ENCODE assay signal across 12 mouse cellular contexts in genomic region chr13:22039364-22039763, GRCm38 (mm10). TPM values are rescaled to one million over a fixed set of nuclear protein-coding genes. Genes with fewer than 3 reads are reported as not detected.
DNase-seq lines count a peak whose midpoint lies in the region; ATAC-seq and TF ChIP-seq lines count a peak whose summit lies in the region.
"Had no signal": no experiment of that assay in that cellular context is flagged by ENCODE, and none has a peak within 500 bp of the region (broad histone marks: within the 10 kb centered on the region; RNA-seq: fewer than 3 reads in every experiment).

No protein-coding gene starts in this region.

- no peak overlapping the region for H3K9ac ChIP-seq in forebrain, postnatal 0 days
- no peak overlapping the region for H3K9ac ChIP-seq in kidney, embryonic 16.5 days (replicated peaks; ENCODE audit: low read length)
- peak overlapping the region; percentile 73 for H3K9ac ChIP-seq in MEL (ENCODE audit: control insufficient read depth, low read depth, low read length, poor library complexity, severe bottlenecking)
- no peak overlapping the region for H3K9ac ChIP-seq in limb, embryonic 13.5 days

- H3K4me1 ChIP-seq in forebrain, embryonic 10.5 days = peaks cover 46% of the 10 kb centered on the region
- peaks cover 17% of the 10 kb centered on the region for H3K4me1 ChIP-seq in forebrain, postnatal 0 days (ENCODE audit: insufficient read depth)
- H3K4me1 ChIP-seq in kidney, embryonic 16.5 days (ENCODE audit: insufficient read depth, low read length) = peaks cover 37% of the 10 kb centered on the region
- no peaks in the 10 kb centered on the region; a peak in 1 of 4 replicates for H3K4me1 ChIP-seq in MEL (ENCODE audit: control insufficient read depth in 1 of 2, insufficient read depth in 2 of 2, low read length in 2 of 2)
- H3K4me1 ChIP-seq in limb, embryonic 13.5 days = peaks cover 35% of the 10 kb centered on the region

- ATAC-seq in forebrain, postnatal 0 days = no peak
- no peak for ATAC-seq in kidney, embryonic 16.5 days (ENCODE audit: low FRiP score, low TSS enrichment)
- no peak for ATAC-seq in limb, embryonic 13.5 days (ENCODE audit: low FRiP score, low read depth)
- ATAC-seq: intestine, embryonic 15.5 days had no signal

- TF ChIP-seq POLR2A in MEL (IDR thresholded peaks at IDR 0.05; ENCODE audit: control insufficient read depth in 1 of 2, insufficient read depth in 1 of 2, low read depth in 1 of 2, low read length in 2 of 2, poor library complexity in 1 of 2) = no peak

- no peak overlapping the region for H3K4me2 ChIP-seq in forebrain, postnatal 0 days (ENCODE audit: low read depth)
- H3K4me2 ChIP-seq in kidney, embryonic 16.5 days (replicated peaks; ENCODE audit: low read depth, low read length) = peak overlapping the region; percentile 82; the same call in 1 of the 2 replicates
- peak overlapping the region; percentile 88; the same call in 1 of the 2 replicates for H3K4me2 ChIP-seq in limb, embryonic 13.5 days (replicated peaks)

- no peak for TF ChIP-seq EP300 in MEL (IDR thresholded peaks at IDR 0.05; ENCODE audit: low read depth in 1 of 2, low read length in 2 of 2)

- no peaks in the 10 kb centered on the region; the same call in 1 of the 2 replicates for H3K79me2 ChIP-seq in MEL (ENCODE audit: control insufficient read depth, insufficient read depth, low read length, poor library complexity)

- H3K27ac ChIP-seq in forebrain, embryonic 10.5 days = peak overlapping the region; percentile 96
- H3K27ac ChIP-seq in forebrain, postnatal 0 days (ENCODE audit: low read depth, low read length) = no peak overlapping the region
- H3K27ac ChIP-seq in kidney, embryonic 16.5 days (ENCODE audit: low read length) = peak overlapping the region; percentile 38; the same call in 1 of the 2 replicates
- peak overlapping the region; percentile 92 for H3K27ac ChIP-seq in MEL (ENCODE audit: control insufficient read depth, low read depth, low read length)
- H3K27ac ChIP-seq in limb, embryonic 13.5 days = no peak overlapping the region

- no peaks in the 10 kb centered on the region for H3K36me3 ChIP-seq in forebrain, embryonic 10.5 days (replicated peaks)
- no peaks in the 10 kb centered on the region for H3K36me3 ChIP-seq in forebrain, postnatal 0 days (ENCODE audit: insufficient read depth)
- no peaks in the 10 kb centered on the region for H3K36me3 ChIP-seq in kidney, embryonic 16.5 days (ENCODE audit: insufficient read depth, low read length)
- peaks cover 0 to 21% of the 10 kb centered on the region in 2 experiments; a peak in 2 of 4 replicates for H3K36me3 ChIP-seq in MEL (ENCODE audit: control insufficient read depth in 1 of 2, insufficient read depth in 2 of 2, low read length in 2 of 2)
- H3K36me3 ChIP-seq in limb, embryonic 13.5 days = no peaks in the 10 kb centered on the region
- H3K36me3 ChIP-seq: heart, embryonic 12.5 days; intestine, embryonic 15.5 days had no signal

- no peaks in the 10 kb centered on the region for H3K9me3 ChIP-seq in forebrain, embryonic 10.5 days
- no peaks in the 10 kb centered on the region for H3K9me3 ChIP-seq in forebrain, postnatal 0 days (ENCODE audit: low read length)
- no peaks in the 10 kb centered on the region for H3K9me3 ChIP-seq in kidney, embryonic 16.5 days (ENCODE audit: low read length)
- no peaks in the 10 kb centered on the region for H3K9me3 ChIP-seq in MEL (replicated peaks; ENCODE audit: insufficient read depth, low read length)
- H3K9me3 ChIP-seq in limb, embryonic 13.5 days = no peaks in the 10 kb centered on the region
- H3K9me3 ChIP-seq: heart, embryonic 12.5 days; intestine, embryonic 15.5 days had no signal

- H3K4me3 ChIP-seq in forebrain, embryonic 10.5 days = peak overlapping the region; percentile 60
- no peak overlapping the region for H3K4me3 ChIP-seq in forebrain, postnatal 0 days (ENCODE audit: low read depth, low read length)
- no peak overlapping the region for H3K4me3 ChIP-seq in kidney, embryonic 16.5 days (ENCODE audit: low read length)
- H3K4me3 ChIP-seq in MEL (ENCODE audit: control insufficient read depth in 1 of 2, insufficient read depth in 1 of 2, low read depth in 2 of 2, low read length in 2 of 2) = no peak overlapping the region
- no peak overlapping the region for H3K4me3 ChIP-seq in limb, embryonic 13.5 days

- no peak for TF ChIP-seq CTCF in forebrain, postnatal 0 days (IDR thresholded peaks at IDR 0.05; ENCODE audit: low read depth)
- no peak for TF ChIP-seq CTCF in MEL (IDR thresholded peaks at IDR 0.05 in 2 of 3, conservative IDR thresholded peaks at IDR 0.05 in 1 of 3; ENCODE audit: control insufficient read depth in 1 of 3, insufficient read depth in 1 of 3, low read depth in 2 of 3, low read length in 3 of 3, poor library complexity in 1 of 3, severe bottlenecking in 1 of 3)

- no peak for DNase-seq in forebrain, embryonic 10.5 days (ENCODE audit: extremely low spot score, low spot score)
- DNase-seq in forebrain, postnatal 0 days = no peak
- DNase-seq in kidney, adult 11 months = no peak
- peak; percentile 61 for DNase-seq in MEL (ENCODE audit: low read depth, low spot score)
- no peak for DNase-seq in layer of hippocampus, adult 9-11 months
- DNase-seq in adrenal gland, postnatal 4 days (ENCODE audit: low spot score in 2 of 2) = no peak
- DNase-seq: adrenal gland, adult 2 months had no signal

- 73% methylated on average over 5 of the region's 5 CpGs for WGBS in forebrain, embryonic 10.5 days
- WGBS in forebrain, postnatal 0 days = 66% methylated on average over 5 of the region's 5 CpGs
- 74% methylated on average over 5 of the region's 5 CpGs for WGBS in kidney, embryonic 16.5 days
- 69% methylated on average over 5 of the region's 5 CpGs for WGBS in limb, embryonic 13.5 days

- no peak for TF ChIP-seq RAD21 in MEL (IDR thresholded peaks at IDR 0.05; ENCODE audit: low read depth, low read length)

- no peaks in the 10 kb centered on the region for H3K27me3 ChIP-seq in forebrain, embryonic 10.5 days (ENCODE audit: poor library complexity, severe bottlenecking)
- H3K27me3 ChIP-seq in forebrain, postnatal 0 days (ENCODE audit: insufficient read depth, low read length) = no peaks in the 10 kb centered on the region
- H3K27me3 ChIP-seq in kidney, embryonic 16.5 days (ENCODE audit: insufficient read depth, low read length) = no peaks in the 10 kb centered on the region
- no peaks in the 10 kb centered on the region for H3K27me3 ChIP-seq in MEL (ENCODE audit: control insufficient read depth in 1 of 2, insufficient read depth in 2 of 2, low read length in 2 of 2)
- H3K27me3 ChIP-seq in limb, embryonic 13.5 days = no peaks in the 10 kb centered on the region
- H3K27me3 ChIP-seq: heart, embryonic 12.5 days; intestine, embryonic 15.5 days had no signal

RNA-seq across cellular contexts. Expression of gene Hist1h4i, which starts 1.8 kb away (rescaled TPM):
- polyA plus RNA-seq in forebrain, embryonic 10.5 days (2016; fragmentation: Nextera tagmentation; extraction: Ambion mirVana) = 53.1 and 58.6 TPM in 2 replicates
- total RNA-seq in forebrain, postnatal 0 days (2014; rRNA removed) = 26.4 and 44.9 TPM in 2 replicates
- polyA plus RNA-seq in forebrain, postnatal 0 days (2015; fragmentation: Nextera tagmentation; extraction: Ambion mirVana) = 4.2 and 5.8 TPM in 2 replicates
- 29.5 and 30.5 TPM in 2 replicates for polyA plus RNA-seq in kidney, embryonic 16.5 days (2015; fragmentation: Nextera tagmentation; extraction: Ambion mirVana)
- 1,065 and 1,370 TPM in 2 replicates for total RNA-seq in MEL (2012; rRNA removed)
- 10 to 100 TPM in 1 of 2 experiments, not detected in 1; 10.4 TPM for polyA plus RNA-seq in MEL (2012; ENCODE audit: insufficient read depth in 1 of 2, insufficient read length in 2 of 2, low read depth in 1 of 2, low replicate concordance in 2 of 2, missing spikeins in 1 of 2)
- polyA plus RNA-seq in limb, embryonic 13.5 days (2015; fragmentation: Nextera tagmentation; extraction: Ambion mirVana) = 25.3 and 27.8 TPM in 2 replicates
- 100 to 1,000 TPM; 221 to 240 TPM for total RNA-seq in adrenal gland, postnatal 4 days (2021)

RNA-seq across cellular contexts. Expression of gene Hist1h2ag, which starts 3.4 kb away (rescaled TPM):
- polyA plus RNA-seq in forebrain, embryonic 10.5 days (2016; fragmentation: Nextera tagmentation; extraction: Ambion mirVana) = 54.9 and 55.0 TPM in 2 replicates
- total RNA-seq in forebrain, postnatal 0 days (2014; rRNA removed) = 193 and 206 TPM in 2 replicates
- 4.8 and 8.3 TPM in 2 replicates for polyA plus RNA-seq in forebrain, postnatal 0 days (2015; fragmentation: Nextera tagmentation; extraction: Ambion mirVana)
- 49.8 and 53.1 TPM in 2 replicates for polyA plus RNA-seq in kidney, embryonic 16.5 days (2015; fragmentation: Nextera tagmentation; extraction: Ambion mirVana)
- 766 and 975 TPM in 2 replicates for total RNA-seq in MEL (2012; rRNA removed)
- polyA plus RNA-seq in MEL (2012; ENCODE audit: insufficient read depth in 1 of 2, insufficient read length in 2 of 2, low read depth in 1 of 2, low replicate concordance in 2 of 2, missing spikeins in 1 of 2) = 1 to 10 TPM in 1 of 2 experiments, not detected in 1; 5.9 TPM
- 75.9 and 76.5 TPM in 2 replicates for polyA plus RNA-seq in limb, embryonic 13.5 days (2015; fragmentation: Nextera tagmentation; extraction: Ambion mirVana)
- total RNA-seq in adrenal gland, postnatal 4 days (2021) = 100 to 1,000 TPM; 373 to 414 TPM

RNA-seq across cellular contexts. Expression of gene Hist1h2bj, which starts 3.6 kb away (rescaled TPM):
- polyA plus RNA-seq in forebrain, embryonic 10.5 days (2016; fragmentation: Nextera tagmentation; extraction: Ambion mirVana) = 11.7 and 14.9 TPM in 2 replicates
- total RNA-seq in forebrain, postnatal 0 days (2014; rRNA removed) = 246 and 305 TPM in 2 replicates
- polyA plus RNA-seq in forebrain, postnatal 0 days (2015; fragmentation: Nextera tagmentation; extraction: Ambion mirVana) = 1.6 and 3.7 TPM in 2 replicates
- polyA plus RNA-seq in kidney, embryonic 16.5 days (2015; fragmentation: Nextera tagmentation; extraction: Ambion mirVana) = 20.2 and 21.5 TPM in 2 replicates
- 2,032 and 2,655 TPM in 2 replicates for total RNA-seq in MEL (2012; rRNA removed)
- polyA plus RNA-seq in MEL (2012; ENCODE audit: insufficient read depth in 1 of 2, insufficient read length in 2 of 2, low read depth in 1 of 2, low replicate concordance in 2 of 2, missing spikeins in 1 of 2) = 1 to 10 TPM in 1 of 2 experiments, not detected in 1; 4.7 TPM
- polyA plus RNA-seq in limb, embryonic 13.5 days (2015; fragmentation: Nextera tagmentation; extraction: Ambion mirVana) = 17.9 TPM in 2 replicates
- total RNA-seq in adrenal gland, postnatal 4 days (2021) = 100 to 1,000 TPM; 290 to 321 TPM
- polyA plus RNA-seq: liver, adult 2 months had no signal

RNA-seq across cellular contexts. Expression of gene Hist1h2bk, which starts 3.7 kb away (rescaled TPM):
- 6.4 and 7.7 TPM in 2 replicates for polyA plus RNA-seq in forebrain, embryonic 10.5 days (2016; fragmentation: Nextera tagmentation; extraction: Ambion mirVana)
- total RNA-seq in forebrain, postnatal 0 days (2014; rRNA removed) = 233 and 262 TPM in 2 replicates
- 0.40 TPM in 1 of 2 replicates, not detected in the other for polyA plus RNA-seq in forebrain, postnatal 0 days (2015; fragmentation: Nextera tagmentation; extraction: Ambion mirVana)
- 3.8 and 8.2 TPM in 2 replicates for polyA plus RNA-seq in kidney, embryonic 16.5 days (2015; fragmentation: Nextera tagmentation; extraction: Ambion mirVana)
- 2,495 and 3,316 TPM in 2 replicates for total RNA-seq in MEL (2012; rRNA removed)
- polyA plus RNA-seq in MEL (2012; ENCODE audit: insufficient read depth in 1 of 2, insufficient read length in 2 of 2, low read depth in 1 of 2, low replicate concordance in 2 of 2, missing spikeins in 1 of 2) = 1 to 10 TPM in 1 of 2 experiments, not detected in 1; 5.7 TPM
- 14.4 and 16.2 TPM in 2 replicates for polyA plus RNA-seq in limb, embryonic 13.5 days (2015; fragmentation: Nextera tagmentation; extraction: Ambion mirVana)
- total RNA-seq in adrenal gland, postnatal 4 days (2021) = 100 to 1,000 TPM; 500 to 615 TPM

RNA-seq across cellular contexts. Expression of gene Hist1h2ah, which starts 4.0 kb away (rescaled TPM):
- polyA plus RNA-seq in forebrain, embryonic 10.5 days (2016; fragmentation: Nextera tagmentation; extraction: Ambion mirVana) = 12.1 and 14.3 TPM in 2 replicates
- total RNA-seq in forebrain, postnatal 0 days (2014; rRNA removed) = 9.2 and 47.2 TPM in 2 replicates
- polyA plus RNA-seq in forebrain, postnatal 0 days (2015; fragmentation: Nextera tagmentation; extraction: Ambion mirVana) = 1.6 and 1.9 TPM in 2 replicates
- 7.8 and 9.2 TPM in 2 replicates for polyA plus RNA-seq in kidney, embryonic 16.5 days (2015; fragmentation: Nextera tagmentation; extraction: Ambion mirVana)
- total RNA-seq in MEL (2012; rRNA removed) = 1,264 and 1,284 TPM in 2 replicates
- 1 to 10 TPM in 1 of 2 experiments, not detected in 1; 3.7 TPM for polyA plus RNA-seq in MEL (2012; ENCODE audit: insufficient read depth in 1 of 2, insufficient read length in 2 of 2, low read depth in 1 of 2, low replicate concordance in 2 of 2, missing spikeins in 1 of 2)
- 8.8 and 11.8 TPM in 2 replicates for polyA plus RNA-seq in limb, embryonic 13.5 days (2015; fragmentation: Nextera tagmentation; extraction: Ambion mirVana)
- 100 to 1,000 TPM; 349 to 449 TPM for total RNA-seq in adrenal gland, postnatal 4 days (2021)
- polyA plus RNA-seq: liver, adult 2 months had no signal

Comparison
In these comparisons a context has a peak if more than half of its experiments do, and no peak if none do; other contexts are left out.
1. H3K27ac ChIP-seq: peak in forebrain, embryonic 10.5 days (single experiment), kidney, embryonic 16.5 days (single experiment) and MEL (single experiment); none in forebrain, postnatal 0 days (single experiment) and limb, embryonic 13.5 days (single experiment).